Mouse (Mus musculus) urinary bladder, postnatal 36 days (tissue): Measurements from ENCODE around the gene Tnfaip8l3.

Source experiments
- DNase-seq, 2 experiments: peaks; one replicate each; pipeline ENCODE4 v3.0.0; 2022; ENCODE audit warnings: low spot score in 2 of 2, mixed read lengths in 1 of 2

Gene Tnfaip8l3

GRCm38 (mm10) chr9:53990921-53991320, 77.3 kb downstream of the Tnfaip8l3 start:
- DNase-seq = no peak

- DNase-seq = no peak
Measured at GRCm38 (mm10) chr9:53986972-53987371, 81.2 kb downstream of the Tnfaip8l3 start.

- no peak for DNase-seq
Measured at GRCm38 (mm10) chr9:53984868-53985267, 83.3 kb downstream of the Tnfaip8l3 start.

- peak in 1 of 2 experiments; percentile 6 for DNase-seq
Measured at GRCm38 (mm10) chr9:53975122-53975518, 93.1 kb downstream of the Tnfaip8l3 start, which contains the start of gene Elmod1. Gene Elmod1 (minus strand): TSS chr9:53975301.

GRCm38 (mm10) chr9:53974328-53975121, 93.7 kb downstream of the Tnfaip8l3 start:
- DNase-seq = no peak

- no peak for DNase-seq
Measured at GRCm38 (mm10) chr9:53973929-53974327, 94.3 kb downstream of the Tnfaip8l3 start.
